Mouse (Mus musculus) MEL (cell line): ENCODE measurements around the gene Rab11fip3. TPM values are rescaled to one million over a fixed set of nuclear protein-coding genes. Genes with fewer than 3 reads are reported as not detected.

Experiments
- DNase-seq: peaks from one replicate; pipeline ENCODE4 v3.0.0; 2011; ENCODE audit warnings: low read depth, low spot score
- H3K27ac ChIP-seq: 2 replicates; pipeline ENCODE4 v1.5.1; 2012; ENCODE audit warnings: low read depth, mild to moderate bottlenecking, control low read depth, low read length, moderate library complexity; ENCODE audit not compliant: control insufficient read depth
- H3K27me3 ChIP-seq, 2 experiments: fragments of 150-350 bp in 1 of 2; sonication (generic) in 1 of 2; 2 replicates each; pipeline ENCODE4 v1.6.1; 2012; ENCODE audit warnings: low read length in 2 of 2, mild to moderate bottlenecking in 2 of 2, improper control_type of control experiment in 1 of 2, moderate library complexity in 1 of 2; ENCODE audit not compliant: insufficient read depth in 2 of 2, control insufficient read depth in 1 of 2
- H3K36me3 ChIP-seq, 2 experiments: 2 replicates each; pipeline ENCODE4 v1.6.1; 2012 to 2014; ENCODE audit warnings: low read length in 2 of 2, improper control_type of control experiment in 1 of 2, inconsistent platforms in 1 of 2, mild to moderate bottlenecking in 1 of 2; ENCODE audit not compliant: insufficient read depth in 2 of 2, control insufficient read depth in 1 of 2
- H3K4me1 ChIP-seq, 2 experiments: fragments of 150-350 bp in 1 of 2; sonication (generic) in 1 of 2; 2 replicates each; pipeline ENCODE4 v1.6.1; 2012; ENCODE audit warnings: low read length in 2 of 2, improper control_type of control experiment in 1 of 2, mild to moderate bottlenecking in 1 of 2; ENCODE audit not compliant: insufficient read depth in 2 of 2, control insufficient read depth in 1 of 2
- H3K4me3 ChIP-seq, 2 experiments: fragments of 150-350 bp in 1 of 2; sonication (generic) in 1 of 2; 2 replicates each; pipeline ENCODE4 v1.5.1; 2012; ENCODE audit warnings: low read depth in 2 of 2, low read length in 2 of 2, mild to moderate bottlenecking in 2 of 2, moderate library complexity in 2 of 2, control low read depth in 1 of 2, improper control_type of control experiment in 1 of 2; ENCODE audit not compliant: control insufficient read depth in 1 of 2, insufficient read depth in 1 of 2
- H3K79me2 ChIP-seq: 2 replicates; pipeline ENCODE4 v1.6.1; 2012; ENCODE audit warnings: mild to moderate bottlenecking, low read length, moderate library complexity; ENCODE audit not compliant: control insufficient read depth, poor library complexity, insufficient read depth
- H3K9ac ChIP-seq: 2 replicates; pipeline ENCODE4 v1.6.1; 2012; ENCODE audit warnings: low read depth, mild to moderate bottlenecking, control low read depth, low read length, moderate library complexity; ENCODE audit not compliant: control insufficient read depth, poor library complexity, severe bottlenecking
- H3K9me3 ChIP-seq: fragments of 150-350 bp; sonication (generic); replicated peaks from 2 replicates; pipeline ENCODE4 v1.6.1; 2012; ENCODE audit warnings: mild to moderate bottlenecking, low read length, improper control_type of control experiment, moderate library complexity; ENCODE audit not compliant: insufficient read depth
- CHD1 ChIP-seq: IDR thresholded peaks from 2 replicates; pipeline ENCODE4 v1.6.1; 2012; ENCODE audit warnings: low read depth, mild to moderate bottlenecking, inconsistent platforms, low read length, improper control_type of control experiment
- CHD2 ChIP-seq: IDR thresholded peaks from 2 replicates; pipeline ENCODE4 v1.6.1; 2011; ENCODE audit warnings: low read length, improper control_type of control experiment
- E2F4 ChIP-seq: IDR thresholded peaks from 2 replicates; pipeline ENCODE4 v1.6.1; 2011; ENCODE audit warnings: low read depth, low read length, improper control_type of control experiment, borderline replicate concordance
- ELF1 ChIP-seq: IDR thresholded peaks from 2 replicates; pipeline ENCODE4 v1.6.1; 2014; ENCODE audit warnings: low read depth, mild to moderate bottlenecking, inconsistent platforms, low read length, improper control_type of control experiment, moderate library complexity
- EP300 ChIP-seq, 2 experiments: IDR thresholded peaks; 2 replicates each; pipeline ENCODE4 v1.6.1; 2011; ENCODE audit warnings: improper control_type of control experiment in 2 of 2, low read length in 2 of 2, low read depth in 1 of 2, mild to moderate bottlenecking in 1 of 2
- ETS1 ChIP-seq: IDR thresholded peaks from 2 replicates; pipeline ENCODE4 v1.6.1; 2012; ENCODE audit warnings: low read depth, mild to moderate bottlenecking, inconsistent platforms, low read length, improper control_type of control experiment, moderate library complexity
- GABPA ChIP-seq: IDR thresholded peaks from 2 replicates; pipeline ENCODE4 v1.6.1; 2012; ENCODE audit warnings: low read depth, mild to moderate bottlenecking, inconsistent platforms, low read length, improper control_type of control experiment, moderate library complexity
- JUND ChIP-seq: IDR thresholded peaks from 2 replicates; pipeline ENCODE4 v1.6.1; 2011; ENCODE audit warnings: low read depth, mild to moderate bottlenecking, improper control_type of control experiment, low read length
- KAT2A ChIP-seq: conservative IDR thresholded peaks from 2 replicates; pipeline ENCODE4 v1.6.1; 2012; ENCODE audit warnings: low read depth, low read length, improper control_type of control experiment, inconsistent platforms
- MAX ChIP-seq: IDR thresholded peaks from 2 replicates; pipeline ENCODE4 v1.6.1; 2011; ENCODE audit warnings: low read length, improper control_type of control experiment
- MAZ ChIP-seq: IDR thresholded peaks from 2 replicates; pipeline ENCODE4 v1.6.1; 2012; ENCODE audit warnings: low read depth, mild to moderate bottlenecking, inconsistent platforms, low read length, improper control_type of control experiment
- MEF2A ChIP-seq: IDR thresholded peaks from 2 replicates; pipeline ENCODE4 v1.6.1; 2014; ENCODE audit warnings: low read depth, mild to moderate bottlenecking, inconsistent platforms, low read length, improper control_type of control experiment; ENCODE audit not compliant: poor library complexity, insufficient replicate concordance, severe bottlenecking; ENCODE audit errors: extremely low read depth
- MXI1 ChIP-seq: IDR thresholded peaks from 2 replicates; pipeline ENCODE4 v1.6.1; 2011; ENCODE audit warnings: mild to moderate bottlenecking, low read depth, low read length, improper control_type of control experiment
- MYB ChIP-seq: IDR thresholded peaks from 2 replicates; pipeline ENCODE4 v1.6.1; 2011; ENCODE audit warnings: mild to moderate bottlenecking, low read depth, low read length, improper control_type of control experiment
- MYC ChIP-seq: IDR thresholded peaks from 2 replicates; pipeline ENCODE4 v1.6.1; 2011; ENCODE audit warnings: low read depth, mild to moderate bottlenecking, low read length, improper control_type of control experiment, moderate library complexity
- NELFE ChIP-seq: IDR thresholded peaks from 2 replicates; pipeline ENCODE4 v1.6.1; 2011; ENCODE audit warnings: low read depth, low read length, improper control_type of control experiment
- POLR2AphosphoS5 ChIP-seq: IDR thresholded peaks from 2 replicates; pipeline ENCODE4 v1.6.1; 2012; ENCODE audit warnings: low read depth, borderline replicate concordance, mild to moderate bottlenecking, inconsistent platforms, low read length, moderate library complexity, mixed read lengths
- RAD21 ChIP-seq: IDR thresholded peaks from 2 replicates; pipeline ENCODE4 v1.6.1; 2011; ENCODE audit warnings: mild to moderate bottlenecking, low read depth, low read length, improper control_type of control experiment
- SMC3 ChIP-seq: IDR thresholded peaks from 2 replicates; pipeline ENCODE4 v1.6.1; 2011; ENCODE audit warnings: low read depth, low read length, improper control_type of control experiment
- TBP ChIP-seq: IDR thresholded peaks from 2 replicates; pipeline ENCODE4 v1.8.0; 2011; ENCODE audit warnings: low read depth, low read length, improper control_type of control experiment
- TCF12 ChIP-seq: IDR thresholded peaks from 2 replicates; pipeline ENCODE4 v1.6.1; 2014; ENCODE audit warnings: low read depth, mild to moderate bottlenecking, inconsistent platforms, low read length, improper control_type of control experiment, moderate library complexity
- UBTF ChIP-seq: IDR thresholded peaks from 2 replicates; pipeline ENCODE4 v1.6.1; 2012; ENCODE audit warnings: low read depth, mild to moderate bottlenecking, inconsistent platforms, low read length, improper control_type of control experiment, moderate library complexity, borderline replicate concordance; ENCODE audit not compliant: insufficient read depth
- USF2 ChIP-seq, 2 experiments: IDR thresholded peaks; 2 replicates each; pipeline ENCODE4 v1.6.1; 2011 to 2012; ENCODE audit warnings: improper control_type of control experiment in 2 of 2, low read length in 2 of 2, borderline replicate concordance in 1 of 2, inconsistent platforms in 1 of 2, low read depth in 1 of 2, mild to moderate bottlenecking in 1 of 2; ENCODE audit not compliant: insufficient read depth in 1 of 2
- ZC3H11A ChIP-seq: IDR thresholded peaks from 2 replicates; pipeline ENCODE4 v1.6.1; 2012; ENCODE audit warnings: low read depth, mild to moderate bottlenecking, inconsistent platforms, low read length, improper control_type of control experiment
- ZMIZ1 ChIP-seq: IDR thresholded peaks from 2 replicates; pipeline ENCODE4 v1.6.1; 2012; ENCODE audit warnings: low read depth, mild to moderate bottlenecking, inconsistent platforms, low read length, improper control_type of control experiment, moderate library complexity
- ZNF384 ChIP-seq: IDR thresholded peaks from 2 replicates; pipeline ENCODE4 v1.6.1; 2012; ENCODE audit warnings: low read depth, mild to moderate bottlenecking, inconsistent platforms, low read length, improper control_type of control experiment
- polyA plus RNA-seq, 2 experiments: library from polyadenylated mRNA; stranded (reverse) in 1 of 2; unstranded in 1 of 2; fragments of >175 nt in 1 of 2; fragments of >200 nt in 1 of 2; gene quantifications; 2 replicates each; pipeline versions ENCODE4 v1.2.1 to v1.2.4; 2012; ENCODE audit warnings: low replicate concordance in 2 of 2, low read depth in 1 of 2; ENCODE audit not compliant: insufficient read length in 2 of 2, insufficient read depth in 1 of 2, missing spikeins in 1 of 2
- total RNA-seq: library from RNA; depleted of rRNA; stranded (reverse); fragments of 300-350 nt; gene quantifications from 2 replicates; pipeline ENCODE4 v1.2.3, GENCODE M21; 2012

Gene Rab11fip3
- total and polyA plus RNA-seq, 3 experiments = 3.2 to 18.9 TPM; not detected in 1

GRCm38 (mm10) chr17:25955736-25956135, 113.6 kb downstream of the Rab11fip3 start:
- TF ChIP-seq ZMIZ1 (no peak), ZNF384 (no peak), CHD1 (no peak), JUND (no peak), POLR2AphosphoS5 (no peak), MEF2A (no peak), GABPA (no peak), TCF12 (no peak), MYB (no peak), MAZ (no peak), E2F4 (no peak), MYC (no peak), SMC3 (no peak), CHD2 (no peak), USF2 (IDR thresholded peaks at IDR 0.05; ENCODE audit: borderline replicate concordance in 1 of 2, insufficient read depth in 1 of 2, low read depth in 1 of 2, low read length in 2 of 2) (no peak), KAT2A (no peak)
- H3K79me2 ChIP-seq = no peaks in the 10 kb centered on the region
- DNase-seq = no peak
- H3K27ac ChIP-seq = no peak overlapping the region
- no peak overlapping the region for H3K9ac ChIP-seq
- no peaks in the 10 kb centered on the region for H3K27me3 ChIP-seq
- H3K4me3 ChIP-seq = no peak overlapping the region
- peaks cover 0 to 4% of the 10 kb centered on the region in 2 experiments; a peak in 3 of 4 replicates for H3K4me1 ChIP-seq
- peaks cover 0 to 2% of the 10 kb centered on the region in 2 experiments; a peak in 3 of 4 replicates for H3K36me3 ChIP-seq
- H3K9me3 ChIP-seq = no peaks in the 10 kb centered on the region

GRCm38 (mm10) chr17:25954671-25955070, 114.7 kb downstream of the Rab11fip3 start:
- H3K4me1 ChIP-seq = no peaks in the 10 kb centered on the region
- no peak overlapping the region for H3K9ac ChIP-seq
- no peaks in the 10 kb centered on the region for H3K79me2 ChIP-seq
- TF ChIP-seq MAZ = no peak
- no peak for TF ChIP-seq TCF12
- no peak for TF ChIP-seq UBTF
- no peak for TF ChIP-seq EP300 (IDR thresholded peaks at IDR 0.05; ENCODE audit: low read depth in 1 of 2, low read length in 2 of 2)
- TF ChIP-seq MXI1 = no peak
- no peak for TF ChIP-seq TBP
- TF ChIP-seq ELF1 = no peak
- TF ChIP-seq ETS1 = no peak
- TF ChIP-seq ZC3H11A = no peak
- TF ChIP-seq RAD21 = no peak
- TF ChIP-seq NELFE = no peak
- TF ChIP-seq CHD2 = no peak
- no peak for TF ChIP-seq MAX
- TF ChIP-seq, all 39 proteins: peak for 0
- Histone ChIP-seq H3K9me3 (no peaks in the 10 kb centered on the region), H3K36me3 (no peaks in the 10 kb centered on the region; a peak in 1 of 4 replicates), H3K27me3 (no peaks in the 10 kb centered on the region), H3K4me3 (no peak overlapping the region), H3K27ac (no peak overlapping the region)
- DNase-seq = no peak
